Mouse (Mus musculus): ENCODE data around the gene Nfe2.

DNA sequence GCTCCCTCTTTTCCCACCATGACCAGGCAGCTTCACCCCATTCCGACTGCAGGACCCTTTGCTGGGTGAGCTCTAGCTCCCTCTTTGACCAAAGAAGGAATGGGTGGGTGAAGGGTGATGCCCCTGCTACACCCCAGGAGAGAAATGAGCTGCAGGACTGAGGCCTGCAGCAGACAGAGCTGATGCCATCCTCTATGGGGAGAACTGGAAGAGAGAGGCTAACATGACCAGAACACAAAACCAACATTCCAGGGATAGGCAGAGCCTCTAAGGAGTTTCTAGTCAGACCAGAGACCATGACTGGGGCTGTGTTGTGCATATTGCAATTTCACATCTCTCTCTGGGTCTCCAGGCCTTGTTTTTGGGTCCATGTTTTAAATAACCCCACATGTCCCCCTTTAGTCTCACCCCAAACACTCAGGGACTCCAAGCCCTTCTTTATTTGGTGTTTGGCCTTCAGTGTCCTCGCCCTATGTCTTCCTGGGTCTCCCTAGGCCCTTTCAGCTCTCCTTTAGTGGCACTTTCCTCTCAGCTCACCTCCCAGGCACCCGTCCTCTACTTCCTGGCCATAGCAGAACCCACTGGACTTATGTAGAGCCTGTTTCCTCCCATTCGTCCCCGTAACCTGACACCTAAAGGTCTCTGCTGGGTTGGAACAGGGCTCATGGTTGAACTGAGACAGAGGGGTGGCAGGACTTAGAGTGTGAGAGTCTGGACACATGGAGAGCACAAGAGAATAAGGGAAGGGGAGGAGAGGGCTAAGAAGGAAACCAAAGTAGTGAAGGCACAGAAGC, 43.5 kb upstream of the Nfe2 start:
- TF ChIP-seq POLR2A (IDR thresholded peaks at IDR 0.05; ENCODE audit: insufficient read depth, low read depth, low read length): no peak
- no peak for TF ChIP-seq CTCF (IDR thresholded peaks at IDR 0.05)

All from heart, adult 2 months (tissue).